Mouse (Mus musculus) MEL (cell line): Measurements from ENCODE around the gene Htatip2. TPM values are rescaled to one million over a fixed set of nuclear protein-coding genes. Genes with fewer than 3 reads are reported as not detected.
A peak's percentile ranks its signal among the peaks of the same experiment; 100 is the strongest.

Experiments
- DNase-seq: peaks from one replicate; pipeline ENCODE4 v3.0.0; 2011; ENCODE audit warnings: low read depth, low spot score
- H3K27ac ChIP-seq: 2 replicates; pipeline ENCODE4 v1.5.1; 2012; ENCODE audit warnings: low read depth, mild to moderate bottlenecking, control low read depth, low read length, moderate library complexity; ENCODE audit not compliant: control insufficient read depth
- H3K27me3 ChIP-seq, 2 experiments: fragments of 150-350 bp in 1 of 2; sonication (generic) in 1 of 2; 2 replicates each; pipeline ENCODE4 v1.6.1; 2012; ENCODE audit warnings: low read length in 2 of 2, mild to moderate bottlenecking in 2 of 2, improper control_type of control experiment in 1 of 2, moderate library complexity in 1 of 2; ENCODE audit not compliant: insufficient read depth in 2 of 2, control insufficient read depth in 1 of 2
- H3K36me3 ChIP-seq, 2 experiments: 2 replicates each; pipeline ENCODE4 v1.6.1; 2012 to 2014; ENCODE audit warnings: low read length in 2 of 2, improper control_type of control experiment in 1 of 2, inconsistent platforms in 1 of 2, mild to moderate bottlenecking in 1 of 2; ENCODE audit not compliant: insufficient read depth in 2 of 2, control insufficient read depth in 1 of 2
- H3K4me1 ChIP-seq, 2 experiments: fragments of 150-350 bp in 1 of 2; sonication (generic) in 1 of 2; 2 replicates each; pipeline ENCODE4 v1.6.1; 2012; ENCODE audit warnings: low read length in 2 of 2, improper control_type of control experiment in 1 of 2, mild to moderate bottlenecking in 1 of 2; ENCODE audit not compliant: insufficient read depth in 2 of 2, control insufficient read depth in 1 of 2
- H3K4me3 ChIP-seq, 2 experiments: fragments of 150-350 bp in 1 of 2; sonication (generic) in 1 of 2; 2 replicates each; pipeline ENCODE4 v1.5.1; 2012; ENCODE audit warnings: low read depth in 2 of 2, low read length in 2 of 2, mild to moderate bottlenecking in 2 of 2, moderate library complexity in 2 of 2, control low read depth in 1 of 2, improper control_type of control experiment in 1 of 2; ENCODE audit not compliant: control insufficient read depth in 1 of 2, insufficient read depth in 1 of 2
- H3K79me2 ChIP-seq: 2 replicates; pipeline ENCODE4 v1.6.1; 2012; ENCODE audit warnings: mild to moderate bottlenecking, low read length, moderate library complexity; ENCODE audit not compliant: control insufficient read depth, poor library complexity, insufficient read depth
- H3K9ac ChIP-seq: 2 replicates; pipeline ENCODE4 v1.6.1; 2012; ENCODE audit warnings: low read depth, mild to moderate bottlenecking, control low read depth, low read length, moderate library complexity; ENCODE audit not compliant: control insufficient read depth, poor library complexity, severe bottlenecking
- H3K9me3 ChIP-seq: fragments of 150-350 bp; sonication (generic); replicated peaks from 2 replicates; pipeline ENCODE4 v1.6.1; 2012; ENCODE audit warnings: mild to moderate bottlenecking, low read length, improper control_type of control experiment, moderate library complexity; ENCODE audit not compliant: insufficient read depth
- CHD1 ChIP-seq: IDR thresholded peaks from 2 replicates; pipeline ENCODE4 v1.6.1; 2012; ENCODE audit warnings: low read depth, mild to moderate bottlenecking, inconsistent platforms, low read length, improper control_type of control experiment
- E2F4 ChIP-seq: IDR thresholded peaks from 2 replicates; pipeline ENCODE4 v1.6.1; 2011; ENCODE audit warnings: low read depth, low read length, improper control_type of control experiment, borderline replicate concordance
- GABPA ChIP-seq: IDR thresholded peaks from 2 replicates; pipeline ENCODE4 v1.6.1; 2012; ENCODE audit warnings: low read depth, mild to moderate bottlenecking, inconsistent platforms, low read length, improper control_type of control experiment, moderate library complexity
- JUND ChIP-seq: IDR thresholded peaks from 2 replicates; pipeline ENCODE4 v1.6.1; 2011; ENCODE audit warnings: low read depth, mild to moderate bottlenecking, improper control_type of control experiment, low read length
- KAT2A ChIP-seq: conservative IDR thresholded peaks from 2 replicates; pipeline ENCODE4 v1.6.1; 2012; ENCODE audit warnings: low read depth, low read length, improper control_type of control experiment, inconsistent platforms
- MAFK ChIP-seq: IDR thresholded peaks from 2 replicates; pipeline ENCODE4 v1.6.1; 2011; ENCODE audit warnings: low read depth, mild to moderate bottlenecking, low read length, improper control_type of control experiment, borderline replicate concordance
- MAZ ChIP-seq: IDR thresholded peaks from 2 replicates; pipeline ENCODE4 v1.6.1; 2012; ENCODE audit warnings: low read depth, mild to moderate bottlenecking, inconsistent platforms, low read length, improper control_type of control experiment
- MEF2A ChIP-seq: IDR thresholded peaks from 2 replicates; pipeline ENCODE4 v1.6.1; 2014; ENCODE audit warnings: low read depth, mild to moderate bottlenecking, inconsistent platforms, low read length, improper control_type of control experiment; ENCODE audit not compliant: poor library complexity, insufficient replicate concordance, severe bottlenecking; ENCODE audit errors: extremely low read depth
- MXI1 ChIP-seq: IDR thresholded peaks from 2 replicates; pipeline ENCODE4 v1.6.1; 2011; ENCODE audit warnings: mild to moderate bottlenecking, low read depth, low read length, improper control_type of control experiment
- MYC ChIP-seq: IDR thresholded peaks from 2 replicates; pipeline ENCODE4 v1.6.1; 2011; ENCODE audit warnings: low read depth, mild to moderate bottlenecking, low read length, improper control_type of control experiment, moderate library complexity
- POLR2A ChIP-seq, 2 experiments: IDR thresholded peaks; 2 replicates each; pipeline ENCODE4 v1.6.1; 2011 to 2012; ENCODE audit warnings: low read length in 2 of 2, mild to moderate bottlenecking in 2 of 2, control low read depth in 1 of 2, improper control_type of control experiment in 1 of 2, low read depth in 1 of 2, moderate library complexity in 1 of 2; ENCODE audit not compliant: control insufficient read depth in 1 of 2, insufficient read depth in 1 of 2, poor library complexity in 1 of 2
- POLR2AphosphoS2 ChIP-seq: IDR thresholded peaks from 2 replicates; pipeline ENCODE4 v1.6.1; 2011; ENCODE audit warnings: low read length, improper control_type of control experiment
- RCOR1 ChIP-seq: IDR thresholded peaks from 2 replicates; pipeline ENCODE4 v1.6.1; 2012; ENCODE audit warnings: low read depth, mild to moderate bottlenecking, inconsistent platforms, low read length, improper control_type of control experiment
- SIN3A ChIP-seq: IDR thresholded peaks from 2 replicates; pipeline ENCODE4 v1.6.1; 2012; ENCODE audit warnings: low read length, improper control_type of control experiment, inconsistent platforms
- TAL1 ChIP-seq: IDR thresholded peaks from 2 replicates; pipeline ENCODE4 v1.6.1; 2012; ENCODE audit warnings: mild to moderate bottlenecking, inconsistent platforms, low read length, moderate library complexity, mixed read lengths
- TBP ChIP-seq: IDR thresholded peaks from 2 replicates; pipeline ENCODE4 v1.8.0; 2011; ENCODE audit warnings: low read depth, low read length, improper control_type of control experiment
- UBTF ChIP-seq: IDR thresholded peaks from 2 replicates; pipeline ENCODE4 v1.6.1; 2012; ENCODE audit warnings: low read depth, mild to moderate bottlenecking, inconsistent platforms, low read length, improper control_type of control experiment, moderate library complexity, borderline replicate concordance; ENCODE audit not compliant: insufficient read depth
- USF1 ChIP-seq: IDR thresholded peaks from 2 replicates; pipeline ENCODE4 v1.6.1; 2014; ENCODE audit warnings: low read depth, mild to moderate bottlenecking, inconsistent platforms, low read length, improper control_type of control experiment, moderate library complexity
- USF2 ChIP-seq, 2 experiments: IDR thresholded peaks; 2 replicates each; pipeline ENCODE4 v1.6.1; 2011 to 2012; ENCODE audit warnings: improper control_type of control experiment in 2 of 2, low read length in 2 of 2, borderline replicate concordance in 1 of 2, inconsistent platforms in 1 of 2, low read depth in 1 of 2, mild to moderate bottlenecking in 1 of 2; ENCODE audit not compliant: insufficient read depth in 1 of 2
- ZNF384 ChIP-seq: IDR thresholded peaks from 2 replicates; pipeline ENCODE4 v1.6.1; 2012; ENCODE audit warnings: low read depth, mild to moderate bottlenecking, inconsistent platforms, low read length, improper control_type of control experiment
- polyA plus RNA-seq, 2 experiments: library from polyadenylated mRNA; stranded (reverse) in 1 of 2; unstranded in 1 of 2; fragments of >175 nt in 1 of 2; fragments of >200 nt in 1 of 2; gene quantifications; 2 replicates each; pipeline versions ENCODE4 v1.2.1 to v1.2.4; 2012; ENCODE audit warnings: low replicate concordance in 2 of 2, low read depth in 1 of 2; ENCODE audit not compliant: insufficient read length in 2 of 2, insufficient read depth in 1 of 2, missing spikeins in 1 of 2
- total RNA-seq: library from RNA; depleted of rRNA; stranded (reverse); fragments of 300-350 nt; gene quantifications from 2 replicates; pipeline ENCODE4 v1.2.3, GENCODE M21; 2012

Htatip2 gene
- total and polyA plus RNA-seq, 3 experiments, result 22.5 to 37.8 TPM; not detected in 1

DNA sequence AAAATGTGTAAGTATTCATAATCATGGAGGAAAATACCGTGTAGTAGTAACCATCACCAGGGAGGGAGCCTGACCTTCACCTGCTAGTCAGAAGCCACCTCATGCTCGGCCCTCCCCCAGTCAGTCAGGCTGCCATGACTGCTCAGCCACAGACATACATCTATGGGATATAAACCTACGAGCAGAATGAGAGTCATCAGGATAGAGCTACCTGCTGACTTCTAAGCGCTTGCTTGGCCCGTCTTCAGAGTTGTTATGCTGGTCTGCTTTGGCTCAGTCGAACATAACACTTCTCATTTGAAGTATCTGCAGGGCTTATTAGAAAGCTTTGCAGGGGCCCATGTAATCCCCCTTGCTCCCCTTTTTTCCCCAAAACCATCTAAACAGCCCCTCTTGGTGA, 44.6 kb downstream of the Htatip2 start:
- Histone ChIP-seq H3K79me2 (no peaks in the 10 kb centered on the region), H3K4me1 (peaks cover 18 to 20% of the 10 kb centered on the region in 2 experiments), H3K36me3 (peaks cover 29 to 49% of the 10 kb centered on the region in 2 experiments), H3K4me3 (no peak overlapping the region), H3K27ac (no peak overlapping the region), H3K9me3 (no peaks in the 10 kb centered on the region), H3K27me3 (no peaks in the 10 kb centered on the region), H3K9ac (no peak overlapping the region)
- no peak for TF ChIP-seq MYC
- no peak for TF ChIP-seq ZNF384
- TF ChIP-seq E2F4, result no peak
- no peak for TF ChIP-seq POLR2AphosphoS2
- TF ChIP-seq TBP, result no peak
- TF ChIP-seq RCOR1, result no peak
- TF ChIP-seq USF1, result no peak
- TF ChIP-seq GABPA, result no peak
- TF ChIP-seq MAZ, result no peak
- TF ChIP-seq MAFK, result no peak
- no peak for TF ChIP-seq USF2 (IDR thresholded peaks at IDR 0.05; ENCODE audit: borderline replicate concordance in 1 of 2, insufficient read depth in 1 of 2, low read depth in 1 of 2, low read length in 2 of 2)
- TF ChIP-seq TAL1, result no peak
- TF ChIP-seq KAT2A, result no peak
- no peak for TF ChIP-seq SIN3A
- no peak for TF ChIP-seq UBTF
- no peak for TF ChIP-seq POLR2A (IDR thresholded peaks at IDR 0.05; ENCODE audit: control insufficient read depth in 1 of 2, insufficient read depth in 1 of 2, low read depth in 1 of 2, low read length in 2 of 2, poor library complexity in 1 of 2)
- TF ChIP-seq CHD1, result no peak
- TF ChIP-seq MXI1, result no peak
- no peak for TF ChIP-seq JUND
- DNase-seq, result no peak

DNA sequence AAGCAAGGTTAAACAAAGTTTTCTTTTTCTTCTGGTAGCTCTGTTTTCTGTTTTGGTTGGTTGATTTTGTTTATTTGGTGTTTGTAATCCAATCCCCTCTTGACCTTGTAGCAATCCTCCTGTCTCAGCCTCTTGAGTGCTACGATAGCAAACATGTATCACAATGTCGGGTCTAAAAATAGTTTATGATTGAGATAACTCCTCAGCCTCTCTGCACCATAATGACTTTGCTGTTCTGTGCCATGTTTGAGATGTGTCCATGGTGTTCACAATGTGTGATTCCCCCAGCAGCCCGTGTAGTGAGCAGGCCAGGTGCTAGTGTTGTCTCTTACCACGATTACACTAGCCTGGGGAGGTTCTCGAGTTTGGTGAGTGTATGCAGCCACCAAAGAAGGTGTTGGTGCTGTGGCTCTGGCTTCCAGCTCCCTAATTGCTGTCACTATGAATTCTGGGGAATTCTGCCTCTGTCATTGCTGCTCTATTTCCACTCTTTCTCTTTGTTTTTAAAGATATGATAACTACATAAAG, 45.8 kb downstream of the Htatip2 start:
- Histone ChIP-seq H3K36me3 (peaks cover 29 to 47% of the 10 kb centered on the region in 2 experiments), H3K27me3 (no peaks in the 10 kb centered on the region), H3K9ac (no peak overlapping the region)
- TF ChIP-seq SIN3A (no peak), MEF2A (peak; percentile 74; the same call in 1 of the 2 replicates)
- TF ChIP-seq, all 39 proteins: peak for 1
- Histone ChIP-seq H3K79me2 (no peaks in the 10 kb centered on the region), H3K27ac (peak overlapping the region; percentile 59; the same call in 1 of the 2 replicates), H3K4me1 (peaks cover 18 to 20% of the 10 kb centered on the region in 2 experiments), H3K9me3 (no peaks in the 10 kb centered on the region), H3K4me3 (no peak overlapping the region)
- peak; percentile 24 for DNase-seq
